Mouse (Mus musculus) limb, embryonic 13.5 days (tissue): Measurements from ENCODE around the gene Garem2. TPM values are rescaled to one million over a fixed set of nuclear protein-coding genes. Genes with fewer than 3 reads are reported as not detected.
A peak's percentile ranks its signal among the peaks of the same experiment; 100 is the strongest.

ENCODE experiments used
- ATAC-seq: fragments of 200-750 bp; cut with Nextera tagmentation; 2 replicates; pipeline ENCODE4 v1.8.0; 2017; ENCODE audit warnings: low read depth, moderate number of reproducible peaks, moderate TSS enrichment; ENCODE audit not compliant: low FRiP score
- H3K27ac ChIP-seq: fragments of 300-500 bp; sonication (generic); 2 replicates; pipeline ENCODE4 v1.5.1; 2015; ENCODE audit warnings: inconsistent platforms, mild to moderate bottlenecking, moderate library complexity
- H3K27me3 ChIP-seq: fragments of 300-500 bp; sonication (generic); 2 replicates; pipeline ENCODE4 v1.6.1; 2015; ENCODE audit warnings: mild to moderate bottlenecking, inconsistent platforms
- H3K36me3 ChIP-seq: fragments of 300-500 bp; sonication (generic); 2 replicates; pipeline ENCODE4 v1.6.1; 2015; ENCODE audit warnings: inconsistent platforms, mild to moderate bottlenecking, moderate library complexity
- H3K4me1 ChIP-seq: fragments of 300-500 bp; sonication (generic); 2 replicates; pipeline ENCODE4 v1.6.1; 2015; ENCODE audit warnings: inconsistent platforms
- H3K4me2 ChIP-seq: fragments of 300-500 bp; sonication (generic); replicated peaks from 2 replicates; pipeline ENCODE4 v1.6.1; 2015; ENCODE audit warnings: inconsistent platforms, mild to moderate bottlenecking, moderate library complexity
- H3K4me3 ChIP-seq: fragments of 300-500 bp; sonication (generic); 2 replicates; pipeline ENCODE4 v1.5.1; 2015; ENCODE audit warnings: moderate library complexity, mild to moderate bottlenecking, inconsistent platforms
- H3K9ac ChIP-seq: fragments of 300-500 bp; sonication (generic); 2 replicates; pipeline ENCODE4 v1.6.1; 2015; ENCODE audit warnings: mild to moderate bottlenecking, inconsistent platforms
- H3K9me3 ChIP-seq: fragments of 300-500 bp; sonication (generic); 2 replicates; pipeline ENCODE4 v1.6.1; 2016; ENCODE audit warnings: inconsistent platforms
- WGBS: fragments of 180-500 bp; shearing (Covaris S2); methylation state at CpG from one replicate; pipeline ENCODE4 v1.1.7; 2015; 5-methylcytosine and 5-hydroxymethylcytosine counted together
- polyA plus RNA-seq: library from polyadenylated mRNA; unstranded; fragments of >200 nt; fragmentation: Nextera tagmentation; extraction: Ambion mirVana; gene quantifications from 2 replicates; pipeline ENCODE4 v1.2.1, GENCODE M21; 2015

Gene Garem2
- polyA plus RNA-seq, 1 experiment from 2014 or later: 0.57 TPM

GRCm38 (mm10) chr5:30155821-30156629 lies 51.1 kb downstream of the Garem2 start:
- 30% methylated on average over 13 of the region's 13 CpGs for WGBS
- peak overlapping the region; percentile 80 for H3K4me2 ChIP-seq
- H3K4me1 ChIP-seq: peaks cover 22% of the 10 kb centered on the region
- no peaks in the 10 kb centered on the region for H3K36me3 ChIP-seq
- H3K27ac ChIP-seq: peak overlapping the region; percentile 84; the same call in 1 of the 2 replicates
- ATAC-seq: no peak
- H3K27me3 ChIP-seq: no peaks in the 10 kb centered on the region
- H3K9ac ChIP-seq: peak overlapping the region; percentile 95
- peak overlapping the region; percentile 95 for H3K4me3 ChIP-seq
- no peaks in the 10 kb centered on the region for H3K9me3 ChIP-seq

GRCm38 (mm10) chr5:30159601-30160000 lies 54.6 kb downstream of the Garem2 start:
- ATAC-seq: no peak
- Histone ChIP-seq H3K4me1 (peaks cover 11% of the 10 kb centered on the region), H3K27me3 (no peaks in the 10 kb centered on the region), H3K9ac (no peak overlapping the region), H3K4me3 (no peak overlapping the region), H3K27ac (no peak overlapping the region), H3K9me3 (no peaks in the 10 kb centered on the region), H3K36me3 (no peaks in the 10 kb centered on the region), H3K4me2 (no peak overlapping the region)
- 86% methylated on average over 6 of the region's 6 CpGs for WGBS

- 88% methylated on average over 1 of the region's 1 CpGs for WGBS
- H3K4me1 ChIP-seq: 0 out of 2 replicates have a peak, but pooled peaks cover 1% of the 10 kb centered on the region
- no peaks in the 10 kb centered on the region for H3K27me3 ChIP-seq
- H3K27ac ChIP-seq: no peak overlapping the region
- peaks cover 14% of the 10 kb centered on the region for H3K36me3 ChIP-seq
- no peaks in the 10 kb centered on the region for H3K9me3 ChIP-seq
- H3K4me2 ChIP-seq: no peak overlapping the region
- no peak overlapping the region for H3K9ac ChIP-seq
- no peak overlapping the region for H3K4me3 ChIP-seq
- no peak for ATAC-seq
Observed at GRCm38 (mm10) chr5:30161836-30162235, 56.9 kb downstream of the Garem2 start.

GRCm38 (mm10) chr5:30162339-30162738 lies 57.4 kb downstream of the Garem2 start:
- H3K27me3 ChIP-seq: no peaks in the 10 kb centered on the region
- H3K27ac ChIP-seq: no peak overlapping the region
- H3K9me3 ChIP-seq: no peaks in the 10 kb centered on the region
- WGBS: 70% methylated on average over 6 of the region's 6 CpGs
- H3K4me1 ChIP-seq: no peaks in the 10 kb centered on the region
- H3K4me3 ChIP-seq: no peak overlapping the region
- H3K4me2 ChIP-seq: no peak overlapping the region
- H3K36me3 ChIP-seq: peaks cover 14% of the 10 kb centered on the region
- no peak for ATAC-seq
- no peak overlapping the region for H3K9ac ChIP-seq

GRCm38 (mm10) chr5:30165234-30165946 lies 60.4 kb downstream of the Garem2 start:
- Histone ChIP-seq H3K9me3 (no peaks in the 10 kb centered on the region), H3K27ac (no peak overlapping the region), H3K36me3 (peaks cover 39% of the 10 kb centered on the region), H3K4me3 (no peak overlapping the region), H3K9ac (no peak overlapping the region), H3K4me1 (no peaks in the 10 kb centered on the region), H3K4me2 (no peak overlapping the region), H3K27me3 (no peaks in the 10 kb centered on the region)
- ATAC-seq: no peak
- WGBS: 88% methylated on average over 5 of the region's 5 CpGs

Other genes starting within 250 kb of the Garem2 start
- gene Il6, start 92.0 kb upstream of the Garem2 start, polyA plus RNA-seq: 0.15 and 0.22 TPM in 2 replicates
- gene Tyms, start 31.5 kb upstream of the Garem2 start, polyA plus RNA-seq: 282 and 295 TPM in 2 replicates
- not detected in 2 replicates for gene 3110082J24Rik, start 925 bp downstream of the Garem2 start, polyA plus RNA-seq
- 129 and 143 TPM in 2 replicates for gene Hadha, start 50.0 kb downstream of the Garem2 start, polyA plus RNA-seq
- 133 and 134 TPM in 2 replicates for gene Hadhb, start 50.1 kb downstream of the Garem2 start, polyA plus RNA-seq
- gene Adgrf3, start 100.6 kb downstream of the Garem2 start, polyA plus RNA-seq: not detected in 2 replicates
- 17.5 and 18.7 TPM in 2 replicates for gene Selenoi, start 127.4 kb downstream of the Garem2 start, polyA plus RNA-seq
- gene Drc1, start 176.2 kb downstream of the Garem2 start, polyA plus RNA-seq: 0.19 and 0.62 TPM in 2 replicates